Mouse (Mus musculus) cerebellum, adult 2 months (tissue): ENCODE results near the gene Pgpep1l. TPM values are rescaled to one million over a fixed set of nuclear protein-coding genes. Genes with fewer than 3 reads are reported as not detected.
A peak's percentile ranks its signal among the peaks of the same experiment; 100 is the strongest.

ENCODE experiments used
- DNase-seq, 2 experiments: peaks; one replicate each; pipeline ENCODE4 v3.0.0; 2021
- H3K27ac ChIP-seq: fragments of 200-500 bp; 2 replicates; pipeline ENCODE4 v1.5.1; 2012; ENCODE audit warnings: low read length, control low read depth, inconsistent platforms; ENCODE audit not compliant: insufficient read depth
- H3K27me3 ChIP-seq: fragments of 200-500 bp; 2 replicates; pipeline ENCODE4 v1.6.1; 2012; ENCODE audit warnings: inconsistent platforms, mild to moderate bottlenecking, low read length, moderate library complexity; ENCODE audit not compliant: control insufficient read depth, insufficient read depth
- H3K4me1 ChIP-seq: fragments of 200-500 bp; 2 replicates; pipeline ENCODE4 v1.6.1; 2011; ENCODE audit warnings: low read length; ENCODE audit not compliant: control insufficient read depth, insufficient read depth
- H3K4me3 ChIP-seq: fragments of 200-500 bp; replicated peaks from 2 replicates; pipeline ENCODE3; 2011; ENCODE audit warnings: mild to moderate bottlenecking, low read depth, low read length, control low read depth; ENCODE audit not compliant: insufficient read depth
- CTCF ChIP-seq: fragments of 200-500 bp; IDR thresholded peaks from 2 replicates; pipeline ENCODE4 v1.5.1; 2011; ENCODE audit warnings: low read depth, mild to moderate bottlenecking, control low read depth, low read length, moderate library complexity, borderline replicate concordance; ENCODE audit not compliant: insufficient read depth
- POLR2A ChIP-seq: fragments of 200-500 bp; IDR thresholded peaks from 2 replicates; pipeline ENCODE4 v1.6.1; 2011; ENCODE audit warnings: low read length, control low read depth, borderline replicate concordance; ENCODE audit not compliant: insufficient read depth
- WGBS: fragments of 180-500 bp; shearing (Covaris S2); methylation state at CpG from one replicate; pipeline ENCODE4 v1.1.7; 2018; 5-methylcytosine and 5-hydroxymethylcytosine counted together
- polyA plus RNA-seq: library from polyadenylated mRNA; depleted of rRNA; stranded (reverse); fragments of >200 nt; gene quantifications from 2 replicates; pipeline ENCODE4 v1.2.3, GENCODE M21; 2012; rRNA removed

Gene Pgpep1l
- polyA plus RNA-seq, 1 experiment = 0.36 TPM

DNA sequence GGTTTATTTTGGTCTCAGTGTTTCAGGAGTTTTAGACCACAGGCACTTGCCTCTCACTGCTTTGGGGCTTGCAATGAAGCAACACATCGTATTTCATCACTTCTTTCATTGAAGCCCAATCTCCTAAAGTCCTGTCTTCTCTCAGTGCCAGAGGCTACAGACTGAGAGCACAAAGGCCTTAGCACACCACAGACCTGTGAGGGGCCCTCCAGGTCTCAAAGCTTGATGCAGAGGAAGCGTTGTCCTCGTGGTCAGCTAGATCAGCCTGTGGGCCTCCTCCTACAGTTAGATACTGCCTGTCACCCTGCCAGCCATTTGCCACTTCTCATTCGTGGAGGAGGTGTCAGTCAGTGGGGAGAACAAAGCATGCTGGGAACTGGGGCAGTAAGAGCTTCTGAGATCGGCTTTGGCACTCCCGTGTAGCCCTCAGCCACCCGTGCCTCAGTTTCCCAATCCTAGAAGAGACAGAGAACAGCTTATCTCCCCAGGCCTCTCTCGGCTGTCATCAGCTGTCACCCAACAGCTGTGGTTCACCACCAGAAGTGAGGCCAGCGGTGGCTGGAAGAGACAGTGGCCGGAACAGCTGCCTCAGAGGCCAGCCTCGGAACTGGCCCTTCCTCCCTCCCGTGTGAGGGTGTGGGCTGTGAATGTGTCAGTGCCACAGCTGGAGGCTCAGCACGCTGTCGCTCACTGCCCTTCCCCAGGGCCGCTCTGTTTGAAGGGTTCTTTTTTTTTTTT, 69.9 kb downstream of the Pgpep1l start:
- TF ChIP-seq CTCF (no peak), POLR2A (no peak)
- no peak overlapping the region for H3K27ac ChIP-seq
- 86% methylated on average over 15 of the region's 15 CpGs for WGBS
- DNase-seq = no peak
- no peak overlapping the region for H3K4me3 ChIP-seq
- H3K27me3 ChIP-seq = no peaks in the 10 kb centered on the region
- peaks cover 6% of the 10 kb centered on the region for H3K4me1 ChIP-seq

DNA sequence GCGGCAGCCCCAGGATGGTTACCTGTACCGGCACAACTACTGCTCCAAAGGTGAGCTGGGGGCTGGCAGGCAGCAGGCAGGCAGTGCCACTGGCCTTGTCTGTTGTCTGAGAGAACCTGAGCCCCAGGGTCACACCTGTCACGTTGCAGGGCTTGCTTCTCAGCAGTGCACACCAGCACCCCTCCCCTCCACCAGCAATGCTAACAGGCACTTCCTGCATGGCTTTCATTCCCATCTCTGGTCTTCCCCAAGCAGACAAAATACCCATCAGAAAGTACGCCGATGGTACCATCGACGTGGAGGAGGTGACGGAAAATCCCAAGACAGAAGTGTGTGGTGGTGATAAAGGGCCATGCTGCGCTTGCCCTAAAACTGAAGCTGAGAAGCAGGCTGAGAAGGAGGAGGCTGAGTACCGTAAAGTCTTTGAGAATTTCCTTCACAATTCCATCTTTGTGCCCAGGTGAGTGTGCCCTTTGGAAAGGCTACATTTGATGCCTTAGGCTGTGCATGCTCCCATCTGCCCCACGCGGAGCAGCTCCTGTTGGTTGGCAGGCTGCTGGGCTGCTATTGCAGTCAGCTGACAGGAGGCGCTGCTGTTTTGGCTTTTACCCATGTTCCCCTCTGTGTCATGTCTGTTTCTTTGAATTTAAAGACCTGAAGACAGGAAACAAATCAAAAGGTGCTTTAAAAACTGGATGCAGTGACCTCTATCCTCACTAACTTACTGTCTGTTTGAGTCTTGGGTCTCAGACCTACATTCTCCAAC, 74.2 kb downstream of the Pgpep1l start:
- no peak overlapping the region for H3K4me3 ChIP-seq
- peaks cover 6% of the 10 kb centered on the region for H3K4me1 ChIP-seq
- WGBS = 73% methylated on average over 13 of the region's 13 CpGs
- no peak for TF ChIP-seq CTCF
- no peak for TF ChIP-seq POLR2A
- no peak overlapping the region for H3K27ac ChIP-seq
- H3K27me3 ChIP-seq = no peaks in the 10 kb centered on the region
- DNase-seq = peak in 1 of 2 experiments; percentile 31

DNA sequence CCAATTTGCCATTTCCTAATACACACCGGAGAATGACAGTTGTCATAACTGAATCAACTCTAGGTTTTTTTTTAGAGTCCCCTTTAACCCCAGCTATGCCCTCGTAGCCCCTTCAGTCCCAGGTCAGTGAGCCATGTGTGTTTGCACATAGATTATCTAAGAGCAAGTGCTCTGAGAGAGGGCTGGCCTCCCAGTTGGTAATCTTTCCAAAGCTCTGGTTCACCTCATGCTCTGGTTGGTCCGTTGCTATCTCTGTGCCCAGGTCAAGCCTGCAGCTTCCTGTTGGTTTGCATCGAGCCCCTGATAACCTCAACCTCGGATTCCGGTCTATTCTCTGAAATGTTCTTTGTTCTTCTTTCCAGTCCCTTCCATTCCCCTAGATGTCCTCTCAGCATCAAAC, 74.8 kb downstream of the Pgpep1l start:
- TF ChIP-seq POLR2A = no peak
- no peak for TF ChIP-seq CTCF
- no peak overlapping the region for H3K4me3 ChIP-seq
- 89% methylated on average over 6 of the region's 6 CpGs for WGBS

More for the DNA sequence above, 74.8 kb downstream of the Pgpep1l start:
- H3K27ac ChIP-seq = no peak overlapping the region
- H3K27me3 ChIP-seq = no peaks in the 10 kb centered on the region
- H3K4me1 ChIP-seq = peaks cover 6% of the 10 kb centered on the region
- DNase-seq = no peak

Other genes starting within 250 kb of the Pgpep1l start
- gene Fam169b, start 9.6 kb upstream of the Pgpep1l start, polyA plus RNA-seq = 0.11 and 0.13 TPM in 2 replicates